Mouse (Mus musculus) frontal cortex, postnatal 25 days (tissue): ENCODE data around the gene Stk4.
"Not testable (repeated sequence)": the region's sequence is repeated elsewhere in the genome, so short reads cannot be mapped to it uniquely, and the experiment has no call there.

ENCODE experiments used
- DNase-seq, 2 experiments: peaks; one replicate each; pipeline ENCODE4 v3.0.0; 2022; ENCODE audit warnings: low spot score in 2 of 2

Stk4 gene

GRCm38 (mm10) chr2:164070142-164070764, at the start of gene Stk4:
Stk4 (plus strand) TSS chr2:164070322.
- DNase-seq: peak in 1 of 2 experiments; percentile 28

GRCm38 (mm10) chr2:164022104-164022503, 48.0 kb upstream of the Stk4 start:
- DNase-seq: no peak

- no peak for DNase-seq
Measured at GRCm38 (mm10) chr2:164025150-164025549, 45.0 kb upstream of the Stk4 start, which contains the start of gene Pabpc1l. Pabpc1l (plus strand) TSS chr2:164025450.

GRCm38 (mm10) chr2:164031147-164031546, 39.0 kb upstream of the Stk4 start:
- DNase-seq: no peak

GRCm38 (mm10) chr2:164032973-164033372, 37.1 kb upstream of the Stk4 start:
- no peak for DNase-seq

- no peak for DNase-seq
Measured at GRCm38 (mm10) chr2:164036520-164037019, 33.6 kb upstream of the Stk4 start.

- no peak for DNase-seq
Measured at GRCm38 (mm10) chr2:164038407-164039028, 31.6 kb upstream of the Stk4 start.

- no peak for DNase-seq
Measured at GRCm38 (mm10) chr2:164040949-164041348, 29.2 kb upstream of the Stk4 start.

- no peak for DNase-seq
Measured at GRCm38 (mm10) chr2:164041523-164041922, 28.6 kb upstream of the Stk4 start.

- DNase-seq: no peak
Measured at GRCm38 (mm10) chr2:164047197-164047690, 22.9 kb upstream of the Stk4 start.

GRCm38 (mm10) chr2:164053767-164054166, 16.4 kb upstream of the Stk4 start:
- DNase-seq: no peak

- no peak for DNase-seq
Measured at GRCm38 (mm10) chr2:164054671-164055070, 15.5 kb upstream of the Stk4 start.

GRCm38 (mm10) chr2:164059634-164060235, 10.4 kb upstream of the Stk4 start:
- no peak for DNase-seq

- peak; percentile 74 to 77 for DNase-seq
Measured at GRCm38 (mm10) chr2:164070765-164071436, 779 bp downstream of the Stk4 start, which contains the start of gene Tomm34. Tomm34 (minus strand) TSS chr2:164071169.

GRCm38 (mm10) chr2:164071437-164071820, 1.3 kb downstream of the Stk4 start:
- DNase-seq: not testable (repeated sequence)

- DNase-seq: no peak
Measured at GRCm38 (mm10) chr2:164072109-164072508, 2.0 kb downstream of the Stk4 start.

GRCm38 (mm10) chr2:164073120-164073519, 3.0 kb downstream of the Stk4 start:
- DNase-seq: no peak

GRCm38 (mm10) chr2:164073918-164074578, 3.9 kb downstream of the Stk4 start:
- DNase-seq: peak; percentile 97 to 98

- DNase-seq: no peak
Measured at GRCm38 (mm10) chr2:164075088-164075487, 5.0 kb downstream of the Stk4 start.

- DNase-seq: no peak
Measured at GRCm38 (mm10) chr2:164076874-164077425, 6.8 kb downstream of the Stk4 start.

GRCm38 (mm10) chr2:164077875-164078274, 7.8 kb downstream of the Stk4 start:
- no peak for DNase-seq
